Mouse (Mus musculus): ENCODE data around the gene Nav2. TPM values are rescaled to one million over a fixed set of nuclear protein-coding genes. Genes with fewer than 3 reads are reported as not detected.

Gene Nav2
- polyA plus RNA-seq, 1 experiment from 2014 or later: 22.5 TPM

GRCm38 (mm10) chr7:49010739-49011138 lies 102.2 kb downstream of the Nav2 start:
- no peaks in the 10 kb centered on the region for H3K27me3 ChIP-seq (ENCODE audit: control insufficient read depth, insufficient read depth, low read length)
- H3K4me1 ChIP-seq (ENCODE audit: control insufficient read depth, insufficient read depth, low read length): peaks cover 31% of the 10 kb centered on the region
- no peaks in the 10 kb centered on the region for H3K9me3 ChIP-seq (ENCODE audit: control insufficient read depth, low read length)
- H3K27ac ChIP-seq (replicated peaks; ENCODE audit: low read depth, low read length): no peak overlapping the region
- no peak for DNase-seq
- no peak for ATAC-seq (ENCODE audit: low FRiP score, low TSS enrichment)
- H3K9ac ChIP-seq (replicated peaks; ENCODE audit: low read length): no peak overlapping the region
- WGBS: 97% methylated on average over 6 of the region's 6 CpGs
- H3K4me3 ChIP-seq (replicated peaks; ENCODE audit: low read depth, low read length): no peak overlapping the region
- no peaks in the 10 kb centered on the region for H3K36me3 ChIP-seq (ENCODE audit: control insufficient read depth, insufficient read depth, low read length)
- no peak overlapping the region for H3K4me2 ChIP-seq (ENCODE audit: low read length)

DNA sequence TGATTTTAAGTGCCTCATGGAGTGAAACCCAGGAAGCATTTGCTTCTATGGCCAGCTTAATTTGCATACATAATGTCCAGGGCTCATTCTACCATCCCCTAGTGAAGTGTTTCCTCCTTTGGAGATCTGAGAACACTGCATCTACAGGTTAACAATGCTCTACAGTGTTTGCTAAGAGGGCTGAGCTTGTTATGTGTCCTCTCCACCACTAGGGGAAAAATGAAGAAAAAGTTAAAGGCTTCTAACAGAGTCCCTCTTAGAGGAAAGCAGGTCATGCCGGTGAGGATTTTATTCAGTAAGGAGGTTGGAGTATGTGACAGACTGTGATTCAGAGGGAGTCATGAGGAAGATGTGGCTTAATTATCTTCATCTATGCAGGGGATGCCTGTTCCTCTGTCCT lies 103.5 kb downstream of the Nav2 start:
- Histone ChIP-seq H3K4me3 (replicated peaks; ENCODE audit: low read depth, low read length) (no peak overlapping the region), H3K9ac (replicated peaks; ENCODE audit: low read length) (no peak overlapping the region), H3K27me3 (ENCODE audit: control insufficient read depth, insufficient read depth, low read length) (no peaks in the 10 kb centered on the region), H3K36me3 (ENCODE audit: control insufficient read depth, insufficient read depth, low read length) (no peaks in the 10 kb centered on the region), H3K27ac (replicated peaks; ENCODE audit: low read depth, low read length) (no peak overlapping the region), H3K9me3 (ENCODE audit: control insufficient read depth, low read length) (no peaks in the 10 kb centered on the region), H3K4me2 (ENCODE audit: low read length) (no peak overlapping the region), H3K4me1 (ENCODE audit: control insufficient read depth, insufficient read depth, low read length) (peaks cover 32% of the 10 kb centered on the region)
- WGBS: 73% methylated on average over 1 of the region's 1 CpGs
- DNase-seq (no peak), ATAC-seq (ENCODE audit: low FRiP score, low TSS enrichment) (no peak)

DNA sequence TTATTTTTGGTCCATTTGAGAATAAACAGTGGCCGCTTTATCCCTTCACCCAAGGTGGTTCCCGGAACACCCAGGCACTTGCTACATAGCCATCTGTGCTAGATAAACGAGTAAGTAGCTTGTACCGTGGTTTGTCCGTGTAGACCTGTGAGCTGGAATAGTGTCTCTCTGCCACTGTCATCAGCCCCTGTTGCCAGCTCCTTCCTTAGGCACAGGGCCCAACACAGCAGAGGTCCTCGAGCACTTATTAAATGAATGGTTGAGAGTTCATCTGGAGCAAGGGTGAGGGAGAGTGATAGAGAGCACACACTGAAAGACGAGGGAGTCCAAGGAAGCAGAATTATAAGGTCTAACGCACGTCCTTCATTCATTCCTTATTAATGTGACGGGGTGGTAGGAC lies 106.0 kb downstream of the Nav2 start:
- DNase-seq: no peak
- no peak for ATAC-seq (ENCODE audit: low FRiP score, low TSS enrichment)
- peaks cover 48% of the 10 kb centered on the region for H3K4me1 ChIP-seq (ENCODE audit: control insufficient read depth, insufficient read depth, low read length)
- no peak overlapping the region for H3K27ac ChIP-seq (replicated peaks; ENCODE audit: low read depth, low read length)
- H3K9me3 ChIP-seq (ENCODE audit: control insufficient read depth, low read length): no peaks in the 10 kb centered on the region
- 90% methylated on average over 10 of the region's 10 CpGs for WGBS
- no peaks in the 10 kb centered on the region for H3K27me3 ChIP-seq (ENCODE audit: control insufficient read depth, insufficient read depth, low read length)
- H3K36me3 ChIP-seq (ENCODE audit: control insufficient read depth, insufficient read depth, low read length): no peaks in the 10 kb centered on the region
- H3K9ac ChIP-seq (replicated peaks; ENCODE audit: low read length): no peak overlapping the region
- no peak overlapping the region for H3K4me2 ChIP-seq (ENCODE audit: low read length)
- no peak overlapping the region for H3K4me3 ChIP-seq (replicated peaks; ENCODE audit: low read depth, low read length)

- no peaks in the 10 kb centered on the region for H3K27me3 ChIP-seq (ENCODE audit: control insufficient read depth, insufficient read depth, low read length)
- DNase-seq: peak; percentile 30
- no peak for ATAC-seq (ENCODE audit: low FRiP score, low TSS enrichment)
- peaks cover 48% of the 10 kb centered on the region for H3K4me1 ChIP-seq (ENCODE audit: control insufficient read depth, insufficient read depth, low read length)
- H3K9me3 ChIP-seq (ENCODE audit: control insufficient read depth, low read length): no peaks in the 10 kb centered on the region
- H3K36me3 ChIP-seq (ENCODE audit: control insufficient read depth, insufficient read depth, low read length): no peaks in the 10 kb centered on the region
- WGBS: 45% methylated on average over 6 of the region's 6 CpGs
- no peak overlapping the region for H3K9ac ChIP-seq (replicated peaks; ENCODE audit: low read length)
- no peak overlapping the region for H3K27ac ChIP-seq (replicated peaks; ENCODE audit: low read depth, low read length)
- H3K4me2 ChIP-seq (ENCODE audit: low read length): no peak overlapping the region
- H3K4me3 ChIP-seq (replicated peaks; ENCODE audit: low read depth, low read length): no peak overlapping the region
Measured at GRCm38 (mm10) chr7:49015297-49015696, 106.8 kb downstream of the Nav2 start.

DNA sequence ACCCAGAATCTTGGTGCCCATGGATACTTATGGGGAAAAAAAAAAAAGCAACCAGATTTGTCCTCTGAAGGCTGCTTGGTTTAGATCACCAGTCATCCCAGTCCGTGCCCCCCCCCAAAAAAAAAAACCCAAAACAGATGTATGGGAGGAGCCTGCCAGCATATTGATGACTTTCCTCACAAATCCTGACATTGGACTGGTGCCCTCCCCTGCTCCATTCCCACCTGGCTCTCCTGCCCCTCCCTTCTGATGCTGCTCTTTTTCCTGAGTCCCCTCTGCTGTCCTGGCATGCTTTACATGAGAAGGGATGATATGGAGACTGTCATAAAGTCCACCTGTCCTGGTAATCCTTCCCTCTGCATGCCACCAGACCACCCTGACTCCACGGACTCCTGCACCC lies 107.6 kb downstream of the Nav2 start:
- H3K27ac ChIP-seq (replicated peaks; ENCODE audit: low read depth, low read length): no peak overlapping the region
- H3K27me3 ChIP-seq (ENCODE audit: control insufficient read depth, insufficient read depth, low read length): no peaks in the 10 kb centered on the region

DNA sequence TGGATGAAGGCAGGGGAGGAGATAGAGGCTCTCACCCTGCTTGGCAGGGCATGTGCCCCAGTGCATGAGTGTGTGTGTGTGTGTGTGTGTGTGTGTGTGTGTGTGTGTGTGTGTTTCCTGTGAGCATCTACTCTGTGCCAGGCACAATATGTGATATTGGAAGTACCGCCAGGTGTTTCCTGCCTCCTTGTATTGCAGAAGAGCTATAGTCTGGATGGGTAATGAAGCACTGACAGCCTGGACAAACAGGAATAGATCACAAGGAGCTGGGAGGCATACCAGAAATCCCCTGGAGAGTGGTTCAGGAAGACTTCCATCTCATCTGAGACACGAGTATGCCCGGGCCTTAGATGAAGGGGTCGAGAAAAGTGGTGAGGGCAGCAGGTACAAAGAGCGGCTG lies 109.3 kb downstream of the Nav2 start:
- Histone ChIP-seq H3K4me2 (ENCODE audit: low read length) (no peak overlapping the region), H3K4me1 (ENCODE audit: control insufficient read depth, insufficient read depth, low read length) (peaks cover 41% of the 10 kb centered on the region), H3K9me3 (ENCODE audit: control insufficient read depth, low read length) (no peaks in the 10 kb centered on the region), H3K27me3 (ENCODE audit: control insufficient read depth, insufficient read depth, low read length) (no peaks in the 10 kb centered on the region), H3K9ac (replicated peaks; ENCODE audit: low read length) (no peak overlapping the region), H3K36me3 (ENCODE audit: control insufficient read depth, insufficient read depth, low read length) (no peaks in the 10 kb centered on the region), H3K4me3 (replicated peaks; ENCODE audit: low read depth, low read length) (no peak overlapping the region), H3K27ac (replicated peaks; ENCODE audit: low read depth, low read length) (peak overlapping the region; percentile 62)
- ATAC-seq (ENCODE audit: low FRiP score, low TSS enrichment) (no peak), DNase-seq (no peak)
- WGBS: 78% methylated on average over 5 of the region's 5 CpGs

More for the DNA sequence above, 107.6 kb downstream of the Nav2 start:
- H3K36me3 ChIP-seq (ENCODE audit: control insufficient read depth, insufficient read depth, low read length): no peaks in the 10 kb centered on the region
- ATAC-seq (ENCODE audit: low FRiP score, low TSS enrichment) (no peak), DNase-seq (no peak)
- H3K4me1 ChIP-seq (ENCODE audit: control insufficient read depth, insufficient read depth, low read length): peaks cover 48% of the 10 kb centered on the region
- no peaks in the 10 kb centered on the region for H3K9me3 ChIP-seq (ENCODE audit: control insufficient read depth, low read length)
- no peak overlapping the region for H3K4me2 ChIP-seq (ENCODE audit: low read length)
- no peak overlapping the region for H3K4me3 ChIP-seq (replicated peaks; ENCODE audit: low read depth, low read length)
- 67% methylated on average over 2 of the region's 2 CpGs for WGBS
- no peak overlapping the region for H3K9ac ChIP-seq (replicated peaks; ENCODE audit: low read length)

- DNase-seq: peak; percentile 55
- peak overlapping the region; percentile 80 for H3K27ac ChIP-seq (replicated peaks; ENCODE audit: low read depth, low read length)
- 23% methylated on average over 7 of the region's 7 CpGs for WGBS
- ATAC-seq (ENCODE audit: low FRiP score, low TSS enrichment): peak; percentile 47; the same call in 1 of the 2 replicates
- no peaks in the 10 kb centered on the region for H3K27me3 ChIP-seq (ENCODE audit: control insufficient read depth, insufficient read depth, low read length)
- no peaks in the 10 kb centered on the region for H3K9me3 ChIP-seq (ENCODE audit: control insufficient read depth, low read length)
- no peak overlapping the region for H3K4me3 ChIP-seq (replicated peaks; ENCODE audit: low read depth, low read length)
- H3K36me3 ChIP-seq (ENCODE audit: control insufficient read depth, insufficient read depth, low read length): no peaks in the 10 kb centered on the region
- no peak overlapping the region for H3K9ac ChIP-seq (replicated peaks; ENCODE audit: low read length)
- peaks cover 34% of the 10 kb centered on the region for H3K4me1 ChIP-seq (ENCODE audit: control insufficient read depth, insufficient read depth, low read length)
- H3K4me2 ChIP-seq (ENCODE audit: low read length): no peak overlapping the region
Measured at GRCm38 (mm10) chr7:49018478-49018914, 110.0 kb downstream of the Nav2 start.

- DNase-seq (no peak), ATAC-seq (ENCODE audit: low FRiP score, low TSS enrichment) (no peak)
- no peaks in the 10 kb centered on the region for H3K9me3 ChIP-seq (ENCODE audit: control insufficient read depth, low read length)
- H3K4me3 ChIP-seq (replicated peaks; ENCODE audit: low read depth, low read length): no peak overlapping the region
- H3K36me3 ChIP-seq (ENCODE audit: control insufficient read depth, insufficient read depth, low read length): no peaks in the 10 kb centered on the region
- no peak overlapping the region for H3K9ac ChIP-seq (replicated peaks; ENCODE audit: low read length)
- 80% methylated on average over 8 of the region's 8 CpGs for WGBS
- peaks cover 15% of the 10 kb centered on the region for H3K4me1 ChIP-seq (ENCODE audit: control insufficient read depth, insufficient read depth, low read length)
- H3K4me2 ChIP-seq (ENCODE audit: low read length): no peak overlapping the region
- H3K27me3 ChIP-seq (ENCODE audit: control insufficient read depth, insufficient read depth, low read length): no peaks in the 10 kb centered on the region
- no peak overlapping the region for H3K27ac ChIP-seq (replicated peaks; ENCODE audit: low read depth, low read length)
Measured at GRCm38 (mm10) chr7:49025026-49025815, 116.7 kb downstream of the Nav2 start.

DNA sequence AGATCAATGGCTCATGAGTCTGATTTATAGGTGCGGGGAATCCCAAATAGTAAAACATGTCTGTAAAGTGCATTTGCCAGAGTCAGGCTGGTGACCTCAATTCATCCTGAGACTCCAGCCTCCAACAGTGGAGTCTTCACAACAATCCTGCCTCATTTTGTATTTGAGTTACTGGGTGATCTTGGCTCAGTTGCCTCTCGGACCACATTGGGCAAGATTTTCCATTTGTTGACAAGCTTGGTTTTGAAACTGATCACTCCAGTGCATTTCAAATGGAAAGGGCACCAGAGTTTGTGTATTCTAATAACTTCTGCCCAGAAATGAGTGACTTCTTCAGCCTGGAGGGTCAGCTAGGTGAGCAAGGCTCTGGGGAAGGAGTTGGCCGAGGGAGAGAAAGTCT lies 117.5 kb downstream of the Nav2 start:
- no peaks in the 10 kb centered on the region for H3K36me3 ChIP-seq (ENCODE audit: control insufficient read depth, insufficient read depth, low read length)
- H3K4me3 ChIP-seq (replicated peaks; ENCODE audit: low read depth, low read length): no peak overlapping the region
- no peak overlapping the region for H3K9ac ChIP-seq (replicated peaks; ENCODE audit: low read length)
- ATAC-seq (ENCODE audit: low FRiP score, low TSS enrichment) (no peak), DNase-seq (no peak)
- WGBS: 84% methylated on average over 3 of the region's 3 CpGs
- H3K9me3 ChIP-seq (ENCODE audit: control insufficient read depth, low read length): no peaks in the 10 kb centered on the region
- H3K4me2 ChIP-seq (ENCODE audit: low read length): no peak overlapping the region
- H3K4me1 ChIP-seq (ENCODE audit: control insufficient read depth, insufficient read depth, low read length): peaks cover 15% of the 10 kb centered on the region
- H3K27ac ChIP-seq (replicated peaks; ENCODE audit: low read depth, low read length): no peak overlapping the region
- no peaks in the 10 kb centered on the region for H3K27me3 ChIP-seq (ENCODE audit: control insufficient read depth, insufficient read depth, low read length)
